Mouse (Mus musculus): Measurements from ENCODE around the gene Large2.

GRCm38 (mm10) chr2:92372767-92373436, 1.8 kb downstream of the Large2 start:
- TF ChIP-seq CTCF (IDR thresholded peaks at IDR 0.05; ENCODE audit: low read depth, low read length) = no peak
- TF ChIP-seq POLR2A (IDR thresholded peaks at IDR 0.05; ENCODE audit: borderline replicate concordance, low read depth, low read length) = no peak
